Mouse (Mus musculus) adrenal gland, adult 2 months (tissue): ENCODE results near the gene Mmp28. TPM values are rescaled to one million over a fixed set of nuclear protein-coding genes. Genes with fewer than 3 reads are reported as not detected.

ENCODE experiments used
- DNase-seq: peaks from one replicate; pipeline ENCODE4 v3.0.0; 2021
- polyA plus RNA-seq: library from polyadenylated mRNA; depleted of rRNA; stranded (reverse); fragments of >200 nt; gene quantifications from 2 replicates; pipeline ENCODE4 v1.2.3, GENCODE M21; 2012
- total RNA-seq, 2 experiments: library from RNA; stranded (reverse); gene quantifications; 2 replicates each; pipeline ENCODE4 v1.2.3; 2021

The Mmp28 gene
- total and polyA plus RNA-seq, 3 experiments: 8.7 to 24.2 (median 22.6) TPM

- DNase-seq: peak; percentile 38
Measured at GRCm38 (mm10) chr11:83448021-83448926, 14.6 kb downstream of the Mmp28 start.

DNA sequence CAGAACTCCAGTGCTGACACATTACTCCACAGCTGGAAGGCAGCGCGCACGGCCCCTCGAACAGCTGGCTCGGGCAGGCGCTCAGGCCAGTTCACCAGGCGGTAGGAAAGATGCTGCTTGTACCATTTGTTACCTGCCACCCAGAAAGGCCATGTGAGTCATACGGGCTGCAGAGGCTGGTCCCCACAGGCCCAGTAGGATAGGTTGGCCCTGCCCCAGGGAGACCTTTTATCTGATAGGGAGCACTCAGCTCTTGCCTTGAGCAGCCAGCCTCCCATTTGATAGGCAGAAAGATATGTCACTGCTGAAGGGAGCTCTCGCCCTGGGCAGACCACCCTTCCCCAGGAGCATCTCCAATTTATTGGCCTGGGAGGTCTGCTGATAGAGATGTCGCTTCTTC, 15.3 kb downstream of the Mmp28 start:
- peak; percentile 52 for DNase-seq

GRCm38 (mm10) chr11:83445001-83445400, 17.9 kb downstream of the Mmp28 start:
- no peak for DNase-seq

- DNase-seq: no peak
Measured at GRCm38 (mm10) chr11:83443824-83444223, 19.0 kb downstream of the Mmp28 start.

GRCm38 (mm10) chr11:83442596-83443267, 20.1 kb downstream of the Mmp28 start:
- DNase-seq: peak; percentile 79

GRCm38 (mm10) chr11:83441235-83441634, 21.6 kb downstream of the Mmp28 start:
- DNase-seq: peak; percentile 54

DNA sequence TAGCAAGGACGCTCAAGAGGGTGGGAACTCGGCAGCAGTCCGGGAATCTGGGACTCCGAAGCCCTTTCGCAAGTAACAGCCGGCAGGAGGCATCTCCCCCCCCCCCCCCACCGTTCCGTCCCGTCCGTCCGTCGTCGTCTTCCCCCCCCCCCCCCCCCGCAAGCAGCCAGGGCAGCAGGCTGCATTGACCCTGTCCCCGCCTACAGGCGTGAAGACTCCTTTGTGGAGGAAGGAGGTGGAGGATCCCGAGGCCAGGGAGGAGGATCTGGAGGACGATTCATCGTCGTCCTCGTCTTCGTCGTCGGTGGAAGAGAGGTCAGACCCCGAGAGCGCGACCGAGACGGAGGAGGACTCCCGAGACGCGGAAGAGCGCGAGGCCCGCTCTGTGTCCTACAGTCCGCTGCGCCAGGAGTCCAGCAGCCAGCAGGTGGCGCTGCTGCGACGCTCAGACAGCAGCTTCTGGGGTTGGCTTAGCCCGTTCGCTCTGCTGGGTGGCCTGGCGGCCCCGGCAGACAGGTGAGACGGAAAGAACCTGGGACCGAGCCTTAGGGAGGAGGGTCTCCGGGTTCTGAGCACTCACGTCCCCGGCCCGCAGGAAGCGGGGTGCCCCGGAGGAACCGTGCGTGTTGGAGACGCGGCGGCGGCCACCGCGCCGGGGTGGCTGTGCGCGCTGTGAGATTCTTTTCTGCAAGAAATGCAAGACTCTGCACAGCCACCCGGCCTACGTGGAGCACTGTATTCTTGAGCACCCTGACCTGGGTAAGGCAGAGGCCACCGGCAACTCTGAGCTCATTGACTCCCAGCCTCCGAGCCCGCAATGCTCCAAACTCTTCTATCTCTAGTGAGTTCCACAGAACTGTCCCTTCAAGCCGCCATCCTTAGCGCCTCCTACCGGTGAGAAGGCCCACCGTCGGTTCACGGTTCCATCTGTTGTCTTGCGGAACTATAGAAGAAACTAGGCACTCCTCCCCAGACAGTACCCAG, 22.5 kb downstream of the Mmp28 start:
- peak; percentile 90 for DNase-seq

- no peak for DNase-seq
Measured at GRCm38 (mm10) chr11:83439426-83440060, 23.3 kb downstream of the Mmp28 start.

DNA sequence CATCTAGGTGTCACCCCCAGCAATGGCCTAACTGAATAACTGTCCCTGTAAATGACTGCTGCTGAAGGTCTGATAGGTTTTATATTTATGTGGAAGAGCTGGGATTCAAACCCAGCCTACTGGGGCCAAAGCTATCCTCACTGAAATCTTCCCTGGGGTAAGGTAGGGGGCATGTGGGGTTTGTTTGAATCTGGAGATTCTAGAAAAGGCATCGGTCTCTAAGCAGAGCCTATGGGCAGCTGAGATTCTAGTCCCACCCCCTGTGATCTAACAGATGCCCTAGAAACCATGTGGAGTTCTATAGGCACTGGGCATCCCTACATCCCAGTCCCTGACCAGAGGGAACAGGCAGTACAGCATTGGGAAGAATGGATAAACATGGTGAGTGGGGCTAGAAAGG, 25.5 kb downstream of the Mmp28 start, which contains the start of gene 1700020L24Rik:
Gene 1700020L24Rik, plus strand, starts transcription at position 301 of the 400 bp plus-strand sequence.
- no peak for DNase-seq

GRCm38 (mm10) chr11:83432533-83432932, 30.3 kb downstream of the Mmp28 start:
- DNase-seq: no peak

GRCm38 (mm10) chr11:83429355-83429754, 33.5 kb downstream of the Mmp28 start, which contains the start of gene Gas2l2:
TSS of gene Gas2l2 (minus strand) at chr11:83429455.
- DNase-seq: no peak

DNA sequence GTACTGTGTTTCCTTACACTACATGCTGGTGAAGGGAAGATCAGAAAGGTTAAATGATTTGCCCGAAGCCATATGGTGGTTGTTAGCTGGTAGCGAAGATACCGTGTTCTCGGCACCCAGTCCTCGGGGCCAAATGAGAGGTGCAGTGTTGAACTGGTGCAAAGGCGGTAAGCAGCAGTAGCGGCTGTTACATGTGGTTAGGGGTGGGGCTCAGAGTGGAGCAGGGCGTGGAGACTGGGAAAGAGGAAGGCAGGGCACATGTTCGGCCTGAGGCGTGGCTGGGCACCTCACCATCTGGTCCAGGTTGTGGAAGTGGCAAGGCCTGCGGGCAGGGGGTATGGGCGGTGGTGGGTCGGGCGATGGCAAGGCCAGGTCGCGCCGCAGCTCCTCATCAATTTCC, 35.9 kb downstream of the Mmp28 start:
- DNase-seq: peak; percentile 38

DNA sequence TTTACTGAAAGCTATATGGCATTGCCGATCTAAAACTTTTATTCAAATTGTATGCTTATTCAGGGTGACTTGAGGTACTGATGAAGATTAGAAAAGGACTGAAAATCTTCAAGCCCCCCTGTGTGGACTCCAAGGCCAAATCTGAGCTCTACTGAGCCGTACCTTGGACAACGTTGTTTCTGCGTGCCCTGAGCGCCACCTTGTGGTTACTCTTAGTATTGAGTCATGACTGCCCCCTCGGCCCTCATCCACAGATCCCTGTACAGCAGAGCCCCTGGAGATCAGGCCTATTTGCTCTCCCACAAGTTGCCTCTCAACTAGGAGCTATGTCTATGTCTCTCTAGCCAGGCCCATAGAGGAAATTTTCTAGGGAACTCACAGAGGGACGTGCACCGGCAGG, 38.2 kb downstream of the Mmp28 start:
- DNase-seq: peak; percentile 66

GRCm38 (mm10) chr11:83421305-83421704, 41.6 kb downstream of the Mmp28 start:
- peak; percentile 66 for DNase-seq

DNA sequence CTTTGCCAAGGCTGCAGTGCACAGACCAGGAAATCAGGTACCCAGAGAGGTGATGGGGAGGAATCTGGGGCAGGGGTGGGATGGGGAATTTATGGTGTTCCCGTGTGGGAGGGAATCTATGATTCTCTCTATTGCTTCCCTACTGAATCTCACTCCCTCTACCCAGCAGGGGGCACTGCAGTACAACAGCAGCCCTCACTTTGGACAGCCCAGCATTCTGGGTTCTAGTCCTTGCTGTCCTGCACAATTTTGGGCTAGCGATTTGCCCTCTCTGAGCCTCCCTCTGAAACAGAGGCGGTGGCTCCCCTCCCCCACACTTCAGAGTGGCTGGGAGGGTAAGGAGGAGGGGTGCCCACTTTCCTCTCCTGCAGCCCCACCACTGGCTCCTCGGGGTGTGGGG, 42.5 kb downstream of the Mmp28 start:
- DNase-seq: no peak

DNA sequence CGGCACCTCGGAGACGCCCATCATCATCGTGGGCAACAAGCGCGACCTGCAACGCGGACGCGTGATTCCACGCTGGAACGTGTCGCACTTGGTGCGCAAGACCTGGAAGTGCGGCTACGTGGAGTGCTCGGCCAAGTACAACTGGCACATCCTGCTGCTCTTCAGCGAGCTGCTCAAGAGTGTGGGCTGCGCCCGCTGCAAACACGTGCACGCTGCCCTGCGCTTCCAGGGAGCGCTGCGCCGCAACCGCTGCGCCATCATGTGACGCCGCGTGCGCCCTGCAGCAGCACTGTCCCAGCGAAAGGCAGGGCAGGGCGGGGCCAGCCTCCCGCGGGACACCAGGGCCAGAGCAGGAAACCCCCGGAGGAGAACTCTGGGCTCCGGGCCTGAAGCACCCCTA, 44.3 kb downstream of the Mmp28 start:
- DNase-seq: no peak

- no peak for DNase-seq
Measured at GRCm38 (mm10) chr11:83417708-83418107, 45.2 kb downstream of the Mmp28 start.

DNA sequence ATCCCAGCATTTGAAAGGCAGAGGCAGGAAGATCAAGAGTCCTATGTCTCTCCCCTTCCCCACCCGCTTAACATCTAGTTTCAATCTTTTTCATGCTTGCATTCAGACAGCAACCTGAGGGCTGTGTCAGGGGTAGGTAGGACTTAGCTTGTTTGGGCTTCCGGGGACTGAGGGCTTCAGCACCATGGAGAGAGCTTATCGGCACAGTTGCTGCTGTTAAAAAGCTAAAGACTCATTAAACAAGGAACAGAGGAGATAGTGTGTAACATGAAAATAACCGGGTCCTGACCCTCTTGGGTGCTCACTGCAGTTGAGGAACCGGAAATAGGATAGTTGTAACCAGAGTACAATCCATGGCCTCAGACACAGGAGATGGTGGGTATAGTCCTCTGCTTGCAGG, 45.8 kb downstream of the Mmp28 start:
- peak; percentile 68 for DNase-seq

- no peak for DNase-seq
Measured at GRCm38 (mm10) chr11:83410510-83410909, 52.4 kb downstream of the Mmp28 start.

DNA sequence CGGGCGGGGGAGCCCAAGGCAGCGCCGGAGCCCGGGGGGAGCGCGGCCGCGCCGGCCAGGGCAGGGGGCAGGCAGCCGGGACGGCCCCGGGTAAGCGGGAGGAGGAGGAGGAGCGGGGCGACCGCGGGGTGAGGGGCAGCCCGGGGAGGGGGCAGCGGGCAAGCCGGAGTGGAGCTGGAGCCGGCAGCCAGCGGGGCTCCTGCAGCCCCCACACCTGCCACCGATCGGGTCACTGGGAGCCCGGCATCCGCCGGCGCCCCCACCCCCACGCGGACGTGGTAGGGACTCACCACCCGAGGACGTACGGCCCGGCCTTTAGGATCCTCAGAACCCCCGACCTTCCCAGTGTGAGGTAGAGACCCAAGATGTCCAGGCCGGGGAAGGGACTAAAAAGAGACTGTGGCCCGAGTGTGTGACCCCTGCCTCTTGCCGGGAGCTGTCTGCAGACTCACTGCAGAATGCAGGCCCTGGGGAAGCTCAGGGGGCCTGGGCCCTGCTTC, 53.0 kb downstream of the Mmp28 start:
- DNase-seq: peak; percentile 30

DNA sequence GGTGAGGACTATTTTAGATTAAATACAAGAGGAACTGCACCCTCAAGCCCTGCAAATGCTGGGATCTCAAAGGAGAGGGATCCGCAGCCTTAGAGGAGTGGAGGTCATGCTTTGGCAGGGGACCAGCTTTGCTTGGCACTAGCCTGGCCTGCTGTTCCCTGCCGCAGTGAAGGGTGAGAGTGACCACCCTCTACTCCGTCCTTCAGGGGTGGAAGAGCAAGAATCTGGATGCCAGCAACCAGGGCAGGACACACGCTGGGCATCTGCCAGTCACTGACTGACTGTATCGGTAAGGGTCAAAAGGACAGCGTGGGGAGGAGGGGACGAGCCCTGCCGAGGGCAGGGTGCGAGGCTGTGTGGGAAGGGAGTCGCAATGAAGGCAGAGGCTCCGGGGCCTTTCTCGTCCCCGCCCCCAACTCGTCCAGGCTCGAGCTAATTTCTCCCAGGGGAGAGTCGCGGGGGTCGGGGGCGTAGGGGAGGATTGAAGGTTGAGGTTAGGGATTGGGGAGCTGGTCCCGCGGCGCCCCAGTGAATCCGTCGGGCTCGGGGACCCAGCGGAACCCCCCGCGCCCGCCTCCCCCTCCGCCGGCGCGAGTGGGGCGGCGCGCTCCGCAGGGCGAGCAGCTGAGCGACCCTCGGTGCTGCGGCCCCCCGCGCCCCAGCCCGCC, 53.6 kb downstream of the Mmp28 start, which contains the start of gene Rasl10b:
Gene Rasl10b, plus strand, starts transcription at position 51 of the 668 bp plus-strand sequence.
- peak; percentile 62 for DNase-seq
